Mouse (Mus musculus): ENCODE measurements around the gene Bnc2. TPM values are rescaled to one million over a fixed set of nuclear protein-coding genes. Genes with fewer than 3 reads are reported as not detected.

Bnc2 gene
- polyA plus RNA-seq, 1 experiment from 2014 or later = 22.2 TPM

DNA sequence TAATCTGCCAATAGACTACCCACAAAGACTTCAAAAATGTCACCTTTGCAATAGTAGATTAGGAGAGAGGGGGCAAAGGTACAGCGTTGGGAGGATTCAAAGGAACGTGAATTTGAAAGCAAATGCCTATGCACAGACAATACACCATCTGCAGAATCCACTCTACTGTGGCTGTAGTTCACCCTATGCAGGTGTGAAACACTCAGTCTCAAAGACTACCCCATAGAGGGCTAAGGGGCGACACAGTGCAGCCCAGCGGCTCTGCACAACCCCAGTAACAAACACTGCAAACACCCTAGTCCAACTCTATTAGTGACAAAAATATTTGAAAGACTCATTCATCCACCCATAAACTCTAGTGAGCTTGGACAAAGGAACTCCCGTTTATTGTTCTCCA lies 218.2 kb downstream of the Bnc2 start:
- Histone ChIP-seq H3K4me2 (ENCODE audit: low read depth, low read length) (no peak overlapping the region), H3K4me3 (ENCODE audit: low read depth, low read length) (no peak overlapping the region), H3K9me3 (replicated peaks; ENCODE audit: control insufficient read depth, low read length) (no peaks in the 10 kb centered on the region), H3K27me3 (ENCODE audit: control insufficient read depth, insufficient read depth, low read length) (no peaks in the 10 kb centered on the region), H3K27ac (replicated peaks; ENCODE audit: low read depth, low read length) (0 out of 2 replicates have a peak overlapping the region, but pooled peaks have one; percentile 29), H3K4me1 (ENCODE audit: control insufficient read depth, insufficient read depth, low read length) (peaks cover 5% of the 10 kb centered on the region; the same call in 1 of the 2 replicates), H3K9ac (replicated peaks; ENCODE audit: low read length) (no peak overlapping the region), H3K36me3 (replicated peaks; ENCODE audit: control insufficient read depth, insufficient read depth, low read depth, low read length) (no peaks in the 10 kb centered on the region)
- WGBS = 53% methylated on average over 5 of the region's 5 CpGs
- DNase-seq (ENCODE audit: low spot score) (no peak), ATAC-seq (replicated peaks; ENCODE audit: insufficient number of reproducible peaks, low FRiP score, low TSS enrichment, low read depth) (0 out of 2 replicates have a peak, but pooled peaks have one; percentile 64)

DNA sequence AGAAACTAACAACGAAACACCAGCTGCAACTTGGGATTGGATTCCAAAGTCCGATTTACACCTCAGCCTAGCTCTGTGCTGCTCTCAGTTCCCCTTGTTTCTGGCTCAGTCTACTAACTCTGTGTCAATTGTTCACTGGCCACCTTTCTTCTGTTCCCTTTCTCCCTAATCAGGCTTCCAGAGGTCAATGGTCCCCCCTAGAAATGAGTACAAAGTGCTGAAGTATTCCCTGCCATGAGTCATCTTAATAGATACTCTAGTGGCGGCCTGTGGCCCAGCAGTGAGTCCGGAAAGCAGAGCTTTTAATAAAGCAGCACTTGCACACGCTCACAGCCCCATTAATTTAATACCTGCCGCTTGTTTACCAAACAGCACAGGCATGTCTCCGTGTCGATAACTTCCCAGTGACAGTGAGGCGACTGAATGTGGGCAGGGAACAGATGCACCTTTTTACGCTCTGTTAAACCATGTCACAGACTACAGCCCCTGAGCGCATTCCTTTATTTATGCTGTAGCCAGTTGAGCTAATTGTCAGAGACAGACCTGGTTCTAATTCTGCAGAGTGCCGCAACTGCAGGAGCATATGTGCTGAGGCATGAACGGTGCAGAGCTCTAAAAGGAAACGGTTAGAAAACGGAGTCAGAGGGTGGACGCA lies 218.8 kb downstream of the Bnc2 start:
- 38% methylated on average over 16 of the region's 16 CpGs for WGBS
- H3K9me3 ChIP-seq (replicated peaks; ENCODE audit: control insufficient read depth, low read length) = no peaks in the 10 kb centered on the region
- 0 out of 2 replicates have a peak overlapping the region, but pooled peaks have one; percentile 29 for H3K27ac ChIP-seq (replicated peaks; ENCODE audit: low read depth, low read length)
- DNase-seq (ENCODE audit: low spot score) (peak; percentile 64), ATAC-seq (replicated peaks; ENCODE audit: insufficient number of reproducible peaks, low FRiP score, low TSS enrichment, low read depth) (peak; percentile 56; the same call in 1 of the 2 replicates)
- no peaks in the 10 kb centered on the region for H3K27me3 ChIP-seq (ENCODE audit: control insufficient read depth, insufficient read depth, low read length)
- no peaks in the 10 kb centered on the region for H3K36me3 ChIP-seq (replicated peaks; ENCODE audit: control insufficient read depth, insufficient read depth, low read depth, low read length)
- peaks cover 5% of the 10 kb centered on the region; the same call in 1 of the 2 replicates for H3K4me1 ChIP-seq (ENCODE audit: control insufficient read depth, insufficient read depth, low read length)
- no peak overlapping the region for H3K9ac ChIP-seq (replicated peaks; ENCODE audit: low read length)
- no peak overlapping the region for H3K4me3 ChIP-seq (ENCODE audit: low read depth, low read length)
- no peak overlapping the region for H3K4me2 ChIP-seq (ENCODE audit: low read depth, low read length)

DNA sequence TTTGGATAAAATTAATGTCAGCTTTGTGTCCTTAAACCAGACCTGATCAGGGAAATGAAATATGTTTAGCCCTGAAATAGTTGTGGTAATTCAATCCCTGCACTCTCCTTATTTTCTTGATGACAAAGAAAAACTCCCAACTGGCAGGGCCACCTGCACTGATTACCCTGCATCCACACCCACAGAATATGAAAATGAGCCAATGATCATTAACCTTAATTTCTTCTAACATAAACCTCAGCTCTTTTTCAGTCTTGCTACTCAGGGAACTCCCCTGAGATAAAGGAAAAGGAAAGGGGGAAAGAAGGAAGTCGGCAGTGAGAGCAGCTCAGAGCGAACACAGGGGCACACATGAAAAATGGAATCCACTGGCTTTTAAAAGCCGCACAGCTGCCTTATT lies 220.6 kb downstream of the Bnc2 start:
- DNase-seq (ENCODE audit: low spot score) (peak; percentile 61), ATAC-seq (replicated peaks; ENCODE audit: insufficient number of reproducible peaks, low FRiP score, low TSS enrichment, low read depth) (no peak)
- H3K27ac ChIP-seq (replicated peaks; ENCODE audit: low read depth, low read length) = peak overlapping the region; percentile 48
- H3K36me3 ChIP-seq (replicated peaks; ENCODE audit: control insufficient read depth, insufficient read depth, low read depth, low read length) = no peaks in the 10 kb centered on the region
- H3K27me3 ChIP-seq (ENCODE audit: control insufficient read depth, insufficient read depth, low read length) = no peaks in the 10 kb centered on the region
- WGBS = 38% methylated on average over 3 of the region's 3 CpGs
- H3K4me3 ChIP-seq (ENCODE audit: low read depth, low read length) = no peak overlapping the region
- H3K9me3 ChIP-seq (replicated peaks; ENCODE audit: control insufficient read depth, low read length) = no peaks in the 10 kb centered on the region
- peaks cover 5% of the 10 kb centered on the region; the same call in 1 of the 2 replicates for H3K4me1 ChIP-seq (ENCODE audit: control insufficient read depth, insufficient read depth, low read length)
- no peak overlapping the region for H3K4me2 ChIP-seq (ENCODE audit: low read depth, low read length)
- no peak overlapping the region for H3K9ac ChIP-seq (replicated peaks; ENCODE audit: low read length)

DNA sequence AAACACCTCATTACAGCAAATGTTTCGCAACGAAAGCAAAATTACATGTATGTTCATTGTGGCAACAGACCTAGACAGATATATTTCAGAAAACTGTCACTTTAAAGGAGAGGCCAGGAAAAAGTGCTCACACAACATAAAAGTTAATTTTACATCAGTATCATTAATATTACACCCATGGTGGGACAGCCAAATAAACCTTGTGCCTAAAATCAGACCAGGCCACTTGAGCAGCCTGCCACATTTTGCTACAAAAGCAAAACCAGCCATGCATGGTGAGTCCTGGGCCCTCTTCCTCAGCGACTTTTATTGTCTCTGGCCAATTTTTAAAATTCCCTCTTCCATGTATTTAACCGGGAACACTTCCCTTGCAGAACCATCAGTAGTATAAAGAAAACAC lies 221.5 kb downstream of the Bnc2 start:
- ATAC-seq (replicated peaks; ENCODE audit: insufficient number of reproducible peaks, low FRiP score, low TSS enrichment, low read depth) = no peak
- WGBS = 70% methylated on average over 4 of the region's 4 CpGs
- Histone ChIP-seq H3K9me3 (replicated peaks; ENCODE audit: control insufficient read depth, low read length) (no peaks in the 10 kb centered on the region), H3K4me3 (ENCODE audit: low read depth, low read length) (no peak overlapping the region), H3K27me3 (ENCODE audit: control insufficient read depth, insufficient read depth, low read length) (no peaks in the 10 kb centered on the region), H3K4me1 (ENCODE audit: control insufficient read depth, insufficient read depth, low read length) (peaks cover 5% of the 10 kb centered on the region; the same call in 1 of the 2 replicates), H3K4me2 (ENCODE audit: low read depth, low read length) (no peak overlapping the region), H3K27ac (replicated peaks; ENCODE audit: low read depth, low read length) (no peak overlapping the region), H3K9ac (replicated peaks; ENCODE audit: low read length) (no peak overlapping the region), H3K36me3 (replicated peaks; ENCODE audit: control insufficient read depth, insufficient read depth, low read depth, low read length) (no peaks in the 10 kb centered on the region)
- DNase-seq (ENCODE audit: low spot score) = no peak

DNA sequence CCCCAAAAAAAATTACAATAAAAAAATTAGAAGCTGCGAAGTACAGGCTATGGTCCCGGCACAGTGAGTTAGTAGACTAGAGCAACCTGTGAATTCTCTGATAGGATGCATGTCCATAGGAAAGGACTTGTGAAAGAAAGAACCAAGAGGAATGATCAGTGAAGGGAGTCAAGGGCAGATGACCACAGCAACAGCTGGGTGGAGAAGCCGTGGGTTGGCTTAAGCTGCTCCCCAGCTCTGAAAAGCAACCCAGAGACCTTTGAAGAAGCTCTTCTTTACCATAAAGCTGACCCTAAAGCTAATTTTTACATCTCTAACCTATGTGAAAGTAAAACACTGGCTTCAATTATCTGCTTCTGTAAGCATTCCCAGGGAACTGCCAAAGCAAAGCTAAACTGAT lies 222.4 kb downstream of the Bnc2 start:
- no peak overlapping the region for H3K4me3 ChIP-seq (ENCODE audit: low read depth, low read length)
- H3K4me1 ChIP-seq (ENCODE audit: control insufficient read depth, insufficient read depth, low read length) = peaks cover 5% of the 10 kb centered on the region; the same call in 1 of the 2 replicates
- H3K9ac ChIP-seq (replicated peaks; ENCODE audit: low read length) = no peak overlapping the region
- no peaks in the 10 kb centered on the region for H3K27me3 ChIP-seq (ENCODE audit: control insufficient read depth, insufficient read depth, low read length)
- H3K27ac ChIP-seq (replicated peaks; ENCODE audit: low read depth, low read length) = no peak overlapping the region
- no peak overlapping the region for H3K4me2 ChIP-seq (ENCODE audit: low read depth, low read length)
- 74% methylated on average over 3 of the region's 3 CpGs for WGBS
- ATAC-seq (replicated peaks; ENCODE audit: insufficient number of reproducible peaks, low FRiP score, low TSS enrichment, low read depth) = no peak
- H3K9me3 ChIP-seq (replicated peaks; ENCODE audit: control insufficient read depth, low read length) = no peaks in the 10 kb centered on the region
- DNase-seq (ENCODE audit: low spot score) = no peak
- no peaks in the 10 kb centered on the region for H3K36me3 ChIP-seq (replicated peaks; ENCODE audit: control insufficient read depth, insufficient read depth, low read depth, low read length)

DNA sequence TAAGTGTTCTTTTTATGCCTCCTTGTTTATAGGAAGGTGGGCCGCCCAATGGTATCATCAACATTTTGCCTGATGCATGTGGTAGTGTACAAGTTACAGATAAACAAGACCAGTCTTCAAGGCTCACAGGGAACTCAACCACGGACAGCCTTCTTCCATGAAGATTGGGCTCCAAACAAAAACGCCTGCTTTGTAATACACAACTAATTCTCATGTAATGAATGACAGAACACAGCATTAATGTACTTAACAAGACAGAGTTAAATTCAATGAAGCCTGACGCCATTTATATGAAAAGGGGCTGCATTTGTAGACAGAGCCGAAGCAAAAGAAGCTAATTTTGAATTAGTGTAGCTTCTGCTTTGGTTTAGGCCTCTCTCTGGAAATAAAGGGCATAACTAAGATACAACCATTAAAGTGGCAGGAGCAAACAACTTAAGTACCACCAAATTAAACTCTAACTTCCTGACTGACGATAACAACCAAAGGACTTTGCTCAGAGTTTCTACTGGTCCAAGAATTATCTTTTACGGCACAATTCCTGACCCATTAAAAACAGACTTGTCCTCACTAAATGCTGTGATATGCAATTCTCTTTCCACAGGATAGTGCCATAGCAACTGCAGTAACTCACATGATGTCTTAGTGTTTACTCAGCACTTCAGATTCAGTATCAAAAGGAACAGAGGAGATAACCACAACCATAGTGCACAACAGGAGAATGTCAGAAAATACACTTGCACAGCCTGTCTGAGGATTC lies 225.6 kb downstream of the Bnc2 start:
- 75% methylated on average over 7 of the region's 7 CpGs for WGBS
- no peaks in the 10 kb centered on the region for H3K9me3 ChIP-seq (replicated peaks; ENCODE audit: control insufficient read depth, low read length)
- H3K4me3 ChIP-seq (ENCODE audit: low read depth, low read length) = no peak overlapping the region
- no peaks in the 10 kb centered on the region for H3K27me3 ChIP-seq (ENCODE audit: control insufficient read depth, insufficient read depth, low read length)
- DNase-seq (ENCODE audit: low spot score) (no peak), ATAC-seq (replicated peaks; ENCODE audit: insufficient number of reproducible peaks, low FRiP score, low TSS enrichment, low read depth) (no peak)
- H3K27ac ChIP-seq (replicated peaks; ENCODE audit: low read depth, low read length) = no peak overlapping the region
- no peaks in the 10 kb centered on the region; the same call in 1 of the 2 replicates for H3K4me1 ChIP-seq (ENCODE audit: control insufficient read depth, insufficient read depth, low read length)
- H3K4me2 ChIP-seq (ENCODE audit: low read depth, low read length) = no peak overlapping the region
- no peak overlapping the region for H3K9ac ChIP-seq (replicated peaks; ENCODE audit: low read length)
- H3K36me3 ChIP-seq (replicated peaks; ENCODE audit: control insufficient read depth, insufficient read depth, low read depth, low read length) = no peaks in the 10 kb centered on the region

DNA sequence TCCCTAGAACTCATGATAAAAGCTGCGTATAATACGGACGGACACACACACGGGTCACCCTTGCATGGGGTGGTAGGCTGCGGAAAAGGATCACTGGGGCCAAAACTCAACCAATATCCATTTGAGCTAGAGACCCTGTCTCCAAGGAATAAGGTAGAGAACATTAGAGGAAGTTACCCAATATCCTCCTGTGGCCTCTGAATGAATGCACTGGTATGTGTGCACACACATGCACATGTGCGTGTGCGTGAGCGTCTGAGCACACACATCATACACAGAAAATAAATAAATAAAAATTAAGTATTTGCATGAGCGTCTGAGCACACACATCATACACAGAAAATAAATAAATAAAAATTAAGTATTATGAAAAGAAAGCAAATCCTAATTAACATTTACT lies 241.8 kb downstream of the Bnc2 start:
- Histone ChIP-seq H3K27me3 (ENCODE audit: control insufficient read depth, insufficient read depth, low read length) (no peaks in the 10 kb centered on the region), H3K4me1 (ENCODE audit: control insufficient read depth, insufficient read depth, low read length) (no peaks in the 10 kb centered on the region), H3K4me3 (ENCODE audit: low read depth, low read length) (no peak overlapping the region), H3K36me3 (replicated peaks; ENCODE audit: control insufficient read depth, insufficient read depth, low read depth, low read length) (no peaks in the 10 kb centered on the region), H3K9ac (replicated peaks; ENCODE audit: low read length) (no peak overlapping the region), H3K9me3 (replicated peaks; ENCODE audit: control insufficient read depth, low read length) (no peaks in the 10 kb centered on the region), H3K27ac (replicated peaks; ENCODE audit: low read depth, low read length) (no peak overlapping the region), H3K4me2 (ENCODE audit: low read depth, low read length) (no peak overlapping the region)
- ATAC-seq (replicated peaks; ENCODE audit: insufficient number of reproducible peaks, low FRiP score, low TSS enrichment, low read depth) (no peak), DNase-seq (ENCODE audit: low spot score) (no peak)
- WGBS = 93% methylated on average over 9 of the region's 9 CpGs
